Mouse (Mus musculus): ENCODE results near the gene Zfp617. TPM values are rescaled to one million over a fixed set of nuclear protein-coding genes. Genes with fewer than 3 reads are reported as not detected.
A peak's percentile ranks its signal among the peaks of the same experiment; 100 is the strongest.
"Not testable (repeated sequence)": the region's sequence is repeated elsewhere in the genome, so short reads cannot be mapped to it uniquely, and the experiment has no call there.

Zfp617 gene
- total RNA-seq, 2 experiments from 2014 or later = 9.7 to 21.4 TPM

- ATAC-seq (replicated peaks; ENCODE audit: poor library complexity) = no peak
Measured at GRCm38 (mm10) chr8:71951436-71952161, 43.2 kb downstream of the Zfp617 start.

GRCm38 (mm10) chr8:71952489-71952888 is 44.1 kb downstream of the Zfp617 start:
- ATAC-seq (replicated peaks; ENCODE audit: poor library complexity) = no peak

- not testable (repeated sequence) for ATAC-seq (replicated peaks; ENCODE audit: poor library complexity)
Measured at GRCm38 (mm10) chr8:71952961-71953700, 44.7 kb downstream of the Zfp617 start.

GRCm38 (mm10) chr8:71954666-71955065 is 46.2 kb downstream of the Zfp617 start:
- no peak for ATAC-seq (replicated peaks; ENCODE audit: poor library complexity)

GRCm38 (mm10) chr8:71960483-71960882 is 52.0 kb downstream of the Zfp617 start:
- ATAC-seq (replicated peaks; ENCODE audit: poor library complexity) = no peak

GRCm38 (mm10) chr8:71961796-71962195 is 53.4 kb downstream of the Zfp617 start:
- no peak for ATAC-seq (replicated peaks; ENCODE audit: poor library complexity)

- no peak for ATAC-seq (replicated peaks; ENCODE audit: poor library complexity)
Measured at GRCm38 (mm10) chr8:71964051-71964450, 55.6 kb downstream of the Zfp617 start.

- ATAC-seq (replicated peaks; ENCODE audit: poor library complexity) = no peak
Measured at GRCm38 (mm10) chr8:71965166-71965565, 56.7 kb downstream of the Zfp617 start.

- no peak for ATAC-seq (replicated peaks; ENCODE audit: poor library complexity)
Measured at GRCm38 (mm10) chr8:71966411-71966810, 58.0 kb downstream of the Zfp617 start.

- ATAC-seq (replicated peaks; ENCODE audit: poor library complexity) = no peak
Measured at GRCm38 (mm10) chr8:71967261-71967660, 58.8 kb downstream of the Zfp617 start.

GRCm38 (mm10) chr8:71968100-71968499 is 59.7 kb downstream of the Zfp617 start:
- ATAC-seq (replicated peaks; ENCODE audit: poor library complexity) = no peak

GRCm38 (mm10) chr8:71968636-71969035 is 60.2 kb downstream of the Zfp617 start:
- ATAC-seq (replicated peaks; ENCODE audit: poor library complexity) = no peak

GRCm38 (mm10) chr8:71971945-71972344 is 63.5 kb downstream of the Zfp617 start:
- peak; percentile 54; the same call in 1 of the 2 replicates for ATAC-seq (replicated peaks; ENCODE audit: poor library complexity)

GRCm38 (mm10) chr8:71974211-71974610 is 65.8 kb downstream of the Zfp617 start:
- ATAC-seq (replicated peaks; ENCODE audit: poor library complexity) = no peak

- ATAC-seq (replicated peaks; ENCODE audit: poor library complexity) = peak; percentile 58
Measured at GRCm38 (mm10) chr8:71981032-71981431, 72.6 kb downstream of the Zfp617 start.

- ATAC-seq (replicated peaks; ENCODE audit: poor library complexity) = no peak
Measured at GRCm38 (mm10) chr8:71981456-71981855, 73.0 kb downstream of the Zfp617 start.

Other genes starting within 250 kb of the Zfp617 start
- gene Unc13a, start 236.9 kb upstream of the Zfp617 start, total RNA-seq (2015) = 0.64 and 1.8 TPM in 2 replicates
- gene Unc13a, start 236.9 kb upstream of the Zfp617 start, total RNA-seq (2017) = 0.79 and 0.98 TPM in 2 replicates
- 9.3 and 11.8 TPM in 2 replicates for gene Jak3, start 232.3 kb upstream of the Zfp617 start, total RNA-seq (2015)
- gene Jak3, start 232.3 kb upstream of the Zfp617 start, total RNA-seq (2017) = 7.7 and 9.9 TPM in 2 replicates
- gene Insl3, start 219.4 kb upstream of the Zfp617 start, total RNA-seq (2015) = 7.1 and 7.2 TPM in 2 replicates
- 1.2 and 1.8 TPM in 2 replicates for gene Insl3, start 219.4 kb upstream of the Zfp617 start, total RNA-seq (2017)
- 0.15 and 0.54 TPM in 2 replicates for gene B3gnt3, start 206.8 kb upstream of the Zfp617 start, total RNA-seq (2015)
- 0.12 and 0.34 TPM in 2 replicates for gene B3gnt3, start 206.8 kb upstream of the Zfp617 start, total RNA-seq (2017)
- gene Fcho1, start 182.9 kb upstream of the Zfp617 start, total RNA-seq (2015) = 49.8 and 51.5 TPM in 2 replicates
- 83.6 and 91.1 TPM in 2 replicates for gene Fcho1, start 182.9 kb upstream of the Zfp617 start, total RNA-seq (2017)
- gene Zfp709, start 26.6 kb upstream of the Zfp617 start, total RNA-seq (2015) = 4.8 and 7.9 TPM in 2 replicates
- gene Zfp709, start 26.6 kb upstream of the Zfp617 start, total RNA-seq (2017) = 7.6 and 10.5 TPM in 2 replicates
- 3.9 and 5.9 TPM in 2 replicates for gene Zfp882, start within 50 bp of the Zfp617 start, total RNA-seq (2015)
- 5.2 and 7.0 TPM in 2 replicates for gene Zfp882, start within 50 bp of the Zfp617 start, total RNA-seq (2017)
- gene Zfp961, start 42.4 kb downstream of the Zfp617 start, total RNA-seq (2015) = 38.2 and 39.2 TPM in 2 replicates
- 16.1 and 27.8 TPM in 2 replicates for gene Zfp961, start 42.4 kb downstream of the Zfp617 start, total RNA-seq (2017)
- gene Cyp4f18, start 101.0 kb downstream of the Zfp617 start, total RNA-seq (2015) = 6.5 and 10.8 TPM in 2 replicates
- 2.0 and 5.6 TPM in 2 replicates for gene Cyp4f18, start 101.0 kb downstream of the Zfp617 start, total RNA-seq (2017)
- not detected in 2 replicates for gene Olfr372, start 132.6 kb downstream of the Zfp617 start, total RNA-seq (2015)
- gene Olfr372, start 132.6 kb downstream of the Zfp617 start, total RNA-seq (2017) = not detected in 2 replicates
- not detected in 2 replicates for gene Olfr373, start 174.5 kb downstream of the Zfp617 start, total RNA-seq (2015)
- gene Olfr373, start 174.5 kb downstream of the Zfp617 start, total RNA-seq (2017) = not detected in 2 replicates
- gene Olfr374, start 198.4 kb downstream of the Zfp617 start, total RNA-seq (2015) = not detected in 2 replicates
- not detected in 2 replicates for gene Olfr374, start 198.4 kb downstream of the Zfp617 start, total RNA-seq (2017)
- gene Tpm4, start 226.3 kb downstream of the Zfp617 start, total RNA-seq (2015) = 37.0 and 46.0 TPM in 2 replicates
- 64.2 and 73.9 TPM in 2 replicates for gene Tpm4, start 226.3 kb downstream of the Zfp617 start, total RNA-seq (2017)